Mouse (Mus musculus) T-helper 17 cell (primary cell): ENCODE data around the gene Shc3.

Source experiments
- in situ Hi-C, 2 experiments: fragments of 300-600 bp; cut with MboI, MseI; formaldehyde crosslinking; loops; 1 replicate in 1 of 2; 2 replicates in 1 of 2; pipeline ENCODE4 v1.15.1; 2025; ENCODE audit warnings: high pct_unique_total_duplicates in 2 of 2

Shc3 gene

GRCm38 (mm10) chr13:51569685-51570068, 458 bp upstream of the Shc3 start:
- in situ Hi-C loops, result no loop called here

GRCm38 (mm10) chr13:51568501-51568901, 718 bp downstream of the Shc3 start:
- in situ Hi-C loops, result no loop called here

GRCm38 (mm10) chr13:51567411-51567851, 1.8 kb downstream of the Shc3 start:
- in situ Hi-C loops, result no loop called here

GRCm38 (mm10) chr13:51567078-51567395, 2.2 kb downstream of the Shc3 start:
- in situ Hi-C loops, result no loop called here

- in situ Hi-C loops, result no loop called here
These were observed 2.7 kb downstream of the Shc3 start for GRCm38 (mm10) chr13:51566371-51567077.

GRCm38 (mm10) chr13:51564741-51565140, 4.5 kb downstream of the Shc3 start:
- in situ Hi-C loops, result no loop called here

GRCm38 (mm10) chr13:51553343-51553742, 15.9 kb downstream of the Shc3 start:
- in situ Hi-C loops, result no loop called here

- in situ Hi-C loops, result no loop called here
These were observed 17.0 kb downstream of the Shc3 start for GRCm38 (mm10) chr13:51552233-51552632.

- in situ Hi-C loops, result no loop called here
These were observed 17.4 kb downstream of the Shc3 start for GRCm38 (mm10) chr13:51551824-51552223.

- in situ Hi-C loops, result no loop called here
These were observed 29.4 kb downstream of the Shc3 start for GRCm38 (mm10) chr13:51539816-51540215.

GRCm38 (mm10) chr13:51535326-51535725, 33.9 kb downstream of the Shc3 start:
- in situ Hi-C loops, result no loop called here

GRCm38 (mm10) chr13:51526480-51526879, 42.7 kb downstream of the Shc3 start:
- in situ Hi-C loops, result no loop called here

- in situ Hi-C loops, result no loop called here
These were observed 44.9 kb downstream of the Shc3 start for GRCm38 (mm10) chr13:51524316-51524715.

GRCm38 (mm10) chr13:51523311-51523710, 45.9 kb downstream of the Shc3 start:
- in situ Hi-C loops, result no loop called here

GRCm38 (mm10) chr13:51518880-51519279, 50.3 kb downstream of the Shc3 start:
- in situ Hi-C loops, result no loop called here

- in situ Hi-C loops, result no loop called here
These were observed 51.3 kb downstream of the Shc3 start for GRCm38 (mm10) chr13:51517943-51518342.

GRCm38 (mm10) chr13:51508836-51509235, 60.4 kb downstream of the Shc3 start:
- in situ Hi-C loops, result no loop called here

- in situ Hi-C loops, result no loop called here
These were observed 63.5 kb downstream of the Shc3 start for GRCm38 (mm10) chr13:51505711-51506110.

- in situ Hi-C loops, result no loop called here
These were observed 69.5 kb downstream of the Shc3 start for GRCm38 (mm10) chr13:51499769-51500168.

- in situ Hi-C loops, result no loop called here
These were observed 75.5 kb downstream of the Shc3 start for GRCm38 (mm10) chr13:51493676-51494075.

- in situ Hi-C loops, result no loop called here
These were observed 77.4 kb downstream of the Shc3 start for GRCm38 (mm10) chr13:51491649-51492435.

- in situ Hi-C loops, result no loop called here
These were observed 79.0 kb downstream of the Shc3 start for GRCm38 (mm10) chr13:51490195-51490594.

- in situ Hi-C loops, result no loop called here
These were observed 80.3 kb downstream of the Shc3 start for GRCm38 (mm10) chr13:51488945-51489344.
